Mouse (Mus musculus) limb, embryonic 13.5 days (tissue): Measurements from ENCODE around the gene Acvr1. TPM values are rescaled to one million over a fixed set of nuclear protein-coding genes. Genes with fewer than 3 reads are reported as not detected.

Experiments used
- ATAC-seq: fragments of 200-750 bp; cut with Nextera tagmentation; 2 replicates; pipeline ENCODE4 v1.8.0; 2017; ENCODE audit warnings: low read depth, moderate number of reproducible peaks, moderate TSS enrichment; ENCODE audit not compliant: low FRiP score
- H3K27ac ChIP-seq: fragments of 300-500 bp; sonication (generic); 2 replicates; pipeline ENCODE4 v1.5.1; 2015; ENCODE audit warnings: inconsistent platforms, mild to moderate bottlenecking, moderate library complexity
- H3K27me3 ChIP-seq: fragments of 300-500 bp; sonication (generic); 2 replicates; pipeline ENCODE4 v1.6.1; 2015; ENCODE audit warnings: mild to moderate bottlenecking, inconsistent platforms
- H3K36me3 ChIP-seq: fragments of 300-500 bp; sonication (generic); 2 replicates; pipeline ENCODE4 v1.6.1; 2015; ENCODE audit warnings: inconsistent platforms, mild to moderate bottlenecking, moderate library complexity
- H3K4me1 ChIP-seq: fragments of 300-500 bp; sonication (generic); 2 replicates; pipeline ENCODE4 v1.6.1; 2015; ENCODE audit warnings: inconsistent platforms
- H3K4me2 ChIP-seq: fragments of 300-500 bp; sonication (generic); replicated peaks from 2 replicates; pipeline ENCODE4 v1.6.1; 2015; ENCODE audit warnings: inconsistent platforms, mild to moderate bottlenecking, moderate library complexity
- H3K4me3 ChIP-seq: fragments of 300-500 bp; sonication (generic); 2 replicates; pipeline ENCODE4 v1.5.1; 2015; ENCODE audit warnings: moderate library complexity, mild to moderate bottlenecking, inconsistent platforms
- H3K9ac ChIP-seq: fragments of 300-500 bp; sonication (generic); 2 replicates; pipeline ENCODE4 v1.6.1; 2015; ENCODE audit warnings: mild to moderate bottlenecking, inconsistent platforms
- H3K9me3 ChIP-seq: fragments of 300-500 bp; sonication (generic); 2 replicates; pipeline ENCODE4 v1.6.1; 2016; ENCODE audit warnings: inconsistent platforms
- WGBS: fragments of 180-500 bp; shearing (Covaris S2); methylation state at CpG from one replicate; pipeline ENCODE4 v1.1.7; 2015; 5-methylcytosine and 5-hydroxymethylcytosine counted together
- polyA plus RNA-seq: library from polyadenylated mRNA; unstranded; fragments of >200 nt; fragmentation: Nextera tagmentation; extraction: Ambion mirVana; gene quantifications from 2 replicates; pipeline ENCODE4 v1.2.1, GENCODE M21; 2015

Gene Acvr1
- polyA plus RNA-seq, 1 experiment from 2014 or later, result 8.6 TPM

GRCm38 (mm10) chr2:58485152-58485551 lies 81.8 kb downstream of the Acvr1 start:
- ATAC-seq, result no peak
- H3K9ac ChIP-seq, result no peak overlapping the region
- peaks cover 8% of the 10 kb centered on the region; the same call in 1 of the 2 replicates for H3K36me3 ChIP-seq
- H3K27ac ChIP-seq, result no peak overlapping the region
- 34% methylated on average over 4 of the region's 4 CpGs for WGBS
- H3K4me1 ChIP-seq, result peaks cover 41% of the 10 kb centered on the region
- H3K9me3 ChIP-seq, result no peaks in the 10 kb centered on the region
- H3K4me3 ChIP-seq, result no peak overlapping the region
- H3K4me2 ChIP-seq, result no peak overlapping the region
- H3K27me3 ChIP-seq, result no peaks in the 10 kb centered on the region

DNA sequence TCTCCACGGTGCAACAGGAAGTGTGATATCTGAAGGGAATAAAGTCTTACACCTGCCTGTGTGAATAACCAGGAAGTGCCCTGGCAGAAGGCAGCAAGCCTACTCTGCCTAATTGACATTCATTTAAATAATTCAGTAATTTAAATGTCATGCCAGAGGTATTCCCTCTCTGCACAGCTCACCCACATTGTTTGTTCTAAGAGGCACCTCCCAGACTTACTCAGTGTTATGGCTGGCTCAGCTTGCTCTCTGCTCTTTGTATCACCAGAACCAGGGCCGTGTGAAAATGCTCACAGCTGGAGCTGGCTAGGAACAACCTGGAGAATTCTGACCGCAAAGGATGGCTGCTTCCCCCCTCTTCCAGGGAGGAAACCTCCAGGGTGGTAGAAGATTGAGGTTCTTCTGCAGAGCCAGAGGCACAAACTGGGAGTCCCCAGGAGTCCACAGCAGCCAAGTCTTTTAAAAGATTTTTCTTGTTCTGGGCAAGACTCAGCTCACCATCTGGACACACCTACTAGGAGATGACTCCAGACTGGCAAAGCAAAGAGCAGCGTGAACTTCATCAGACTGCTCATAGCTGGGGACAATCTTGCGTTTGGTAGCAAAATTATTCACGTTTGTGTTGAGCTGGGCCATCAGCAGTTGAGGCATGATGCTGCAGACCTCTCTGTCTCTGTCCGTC lies 82.5 kb downstream of the Acvr1 start:
- WGBS, result 57% methylated on average over 7 of the region's 7 CpGs
- Histone ChIP-seq H3K4me2 (no peak overlapping the region), H3K4me3 (no peak overlapping the region), H3K27ac (no peak overlapping the region), H3K27me3 (no peaks in the 10 kb centered on the region), H3K36me3 (peaks cover 3% of the 10 kb centered on the region; the same call in 1 of the 2 replicates), H3K9me3 (no peaks in the 10 kb centered on the region), H3K9ac (no peak overlapping the region), H3K4me1 (peaks cover 41% of the 10 kb centered on the region)
- ATAC-seq, result no peak

- no peak overlapping the region for H3K4me2 ChIP-seq
- ATAC-seq, result no peak
- no peaks in the 10 kb centered on the region for H3K27me3 ChIP-seq
- no peak overlapping the region for H3K9ac ChIP-seq
- 80% methylated on average over 9 of the region's 9 CpGs for WGBS
- no peak overlapping the region for H3K27ac ChIP-seq
- H3K36me3 ChIP-seq, result 0 out of 2 replicates have a peak, but pooled peaks cover 3% of the 10 kb centered on the region
- no peak overlapping the region for H3K4me3 ChIP-seq
- no peaks in the 10 kb centered on the region for H3K9me3 ChIP-seq
- H3K4me1 ChIP-seq, result peaks cover 25% of the 10 kb centered on the region
These were observed 85.4 kb downstream of the Acvr1 start for GRCm38 (mm10) chr2:58481450-58482100.

DNA sequence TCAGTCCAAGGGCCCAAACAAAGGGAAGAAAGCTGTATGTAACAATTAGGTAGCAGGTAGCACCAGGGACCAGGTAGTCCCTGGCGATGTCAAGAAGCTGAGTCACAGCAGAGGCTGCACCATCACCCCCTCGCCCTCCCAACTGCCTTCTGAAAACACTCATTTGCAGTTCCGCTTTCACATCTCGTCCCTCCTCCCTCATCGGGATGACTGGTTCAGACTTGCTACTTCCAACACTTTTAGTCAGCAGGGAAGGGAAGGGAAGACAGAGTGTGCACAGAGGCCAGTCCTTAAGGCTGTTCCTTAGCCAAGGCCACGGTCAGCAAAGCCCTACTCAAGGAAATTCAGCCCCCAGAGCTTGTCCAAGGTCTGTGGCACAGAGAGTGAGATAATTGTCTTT lies 86.2 kb downstream of the Acvr1 start:
- Histone ChIP-seq H3K4me3 (no peak overlapping the region), H3K4me2 (no peak overlapping the region), H3K4me1 (peaks cover 18% of the 10 kb centered on the region), H3K27me3 (no peaks in the 10 kb centered on the region), H3K36me3 (peaks cover 9% of the 10 kb centered on the region; the same call in 1 of the 2 replicates), H3K9me3 (no peaks in the 10 kb centered on the region), H3K9ac (no peak overlapping the region), H3K27ac (no peak overlapping the region)
- no peak for ATAC-seq
- WGBS, result 70% methylated on average over 6 of the region's 6 CpGs

- Histone ChIP-seq H3K36me3 (peaks cover 13% of the 10 kb centered on the region; the same call in 1 of the 2 replicates), H3K4me2 (no peak overlapping the region), H3K4me1 (peaks cover 7% of the 10 kb centered on the region), H3K27ac (no peak overlapping the region), H3K27me3 (no peaks in the 10 kb centered on the region), H3K9me3 (no peaks in the 10 kb centered on the region), H3K9ac (no peak overlapping the region), H3K4me3 (no peak overlapping the region)
- 70% methylated on average over 10 of the region's 10 CpGs for WGBS
- no peak for ATAC-seq
These were observed 87.4 kb downstream of the Acvr1 start for GRCm38 (mm10) chr2:58479536-58479935.

GRCm38 (mm10) chr2:58478144-58478543 lies 88.8 kb downstream of the Acvr1 start:
- WGBS, result 90% methylated on average over 4 of the region's 4 CpGs
- H3K4me3 ChIP-seq, result no peak overlapping the region
- H3K9me3 ChIP-seq, result no peaks in the 10 kb centered on the region
- peaks cover 25% of the 10 kb centered on the region for H3K36me3 ChIP-seq
- H3K4me2 ChIP-seq, result no peak overlapping the region
- no peak overlapping the region for H3K9ac ChIP-seq
- H3K4me1 ChIP-seq, result no peaks in the 10 kb centered on the region
- no peaks in the 10 kb centered on the region for H3K27me3 ChIP-seq
- H3K27ac ChIP-seq, result no peak overlapping the region
- ATAC-seq, result no peak

- ATAC-seq, result no peak
- WGBS, result 65% methylated on average over 12 of the region's 12 CpGs
These were observed 89.8 kb downstream of the Acvr1 start for GRCm38 (mm10) chr2:58476956-58477715.

GRCm38 (mm10) chr2:58475578-58475977 lies 91.4 kb downstream of the Acvr1 start:
- Histone ChIP-seq H3K36me3 (peaks cover 44% of the 10 kb centered on the region), H3K4me3 (no peak overlapping the region), H3K4me2 (no peak overlapping the region), H3K27me3 (no peaks in the 10 kb centered on the region), H3K27ac (no peak overlapping the region), H3K9me3 (no peaks in the 10 kb centered on the region), H3K9ac (no peak overlapping the region), H3K4me1 (no peaks in the 10 kb centered on the region)
- ATAC-seq, result no peak
- WGBS, result 66% methylated on average over 8 of the region's 8 CpGs

More at GRCm38 (mm10) chr2:58476956-58477715, 89.8 kb downstream of the Acvr1 start:
- no peak overlapping the region for H3K9ac ChIP-seq
- peaks cover 33% of the 10 kb centered on the region for H3K36me3 ChIP-seq
- H3K27ac ChIP-seq, result no peak overlapping the region
- H3K27me3 ChIP-seq, result no peaks in the 10 kb centered on the region
- no peaks in the 10 kb centered on the region for H3K9me3 ChIP-seq
- no peaks in the 10 kb centered on the region for H3K4me1 ChIP-seq
- no peak overlapping the region for H3K4me2 ChIP-seq
- no peak overlapping the region for H3K4me3 ChIP-seq

DNA sequence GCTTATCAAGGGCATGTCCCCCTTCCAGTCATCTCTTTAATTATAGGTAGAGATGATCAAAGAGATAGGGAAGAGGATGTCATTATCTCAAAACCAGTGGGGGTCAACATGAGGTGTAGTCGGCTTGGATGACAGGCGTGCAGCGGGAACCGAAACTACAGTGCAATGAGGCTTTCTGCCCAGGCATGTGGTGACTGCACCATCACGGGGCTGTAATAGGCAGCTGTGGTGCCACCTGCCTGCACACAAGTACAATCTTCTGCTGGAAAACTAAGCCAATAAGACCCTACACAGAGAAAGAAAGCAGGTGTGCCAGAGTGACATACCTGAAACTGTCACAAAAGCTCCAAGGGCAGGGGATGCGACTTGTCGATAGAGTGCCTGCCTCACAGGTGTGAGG lies 96.7 kb downstream of the Acvr1 start:
- Histone ChIP-seq H3K4me2 (no peak overlapping the region), H3K27me3 (no peaks in the 10 kb centered on the region), H3K9me3 (0 out of 2 replicates have a peak, but pooled peaks cover 7% of the 10 kb centered on the region), H3K4me1 (no peaks in the 10 kb centered on the region), H3K4me3 (no peak overlapping the region), H3K27ac (no peak overlapping the region), H3K36me3 (peaks cover 86% of the 10 kb centered on the region), H3K9ac (no peak overlapping the region)
- no peak for ATAC-seq
- 93% methylated on average over 7 of the region's 7 CpGs for WGBS

DNA sequence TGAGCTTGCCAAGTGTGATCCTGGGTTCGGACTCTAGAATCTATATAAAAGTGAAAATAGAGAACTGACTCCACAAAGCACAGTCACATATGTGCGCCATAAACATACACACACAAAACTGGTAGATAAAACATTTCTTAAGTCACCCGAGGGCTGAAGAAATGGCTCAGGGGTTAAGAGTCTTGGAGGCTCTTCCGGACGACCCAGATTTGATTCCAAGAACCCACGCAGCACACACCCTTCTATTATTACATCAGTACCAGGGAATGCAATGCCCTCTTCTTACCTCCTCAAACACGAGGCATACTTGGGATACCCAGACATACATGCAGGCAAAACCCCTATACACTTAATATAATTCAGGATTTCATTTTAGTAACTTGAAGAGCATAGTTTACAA lies 97.1 kb downstream of the Acvr1 start, which contains the start of gene Gm17409:
Gene Gm17409, plus strand, starts transcription at position 301 of the 400 bp plus-strand sequence.
- H3K36me3 ChIP-seq, result peaks cover 88% of the 10 kb centered on the region
- H3K4me2 ChIP-seq, result no peak within 1 kb of the TSS
- WGBS, result 89% methylated on average over 7 of the region's 7 CpGs
- no peaks in the 10 kb centered on the region for H3K4me1 ChIP-seq
- no peak within 1 kb of the TSS for H3K27ac ChIP-seq
- no peaks in the 10 kb centered on the region for H3K27me3 ChIP-seq
- H3K4me3 ChIP-seq, result no peak within 1 kb of the TSS
- 0 out of 2 replicates have a peak, but pooled peaks cover 7% of the 10 kb centered on the region for H3K9me3 ChIP-seq
- no peak for ATAC-seq
- H3K9ac ChIP-seq, result no peak within 1 kb of the TSS

GRCm38 (mm10) chr2:58458820-58459371 lies 108.1 kb downstream of the Acvr1 start:
- H3K9ac ChIP-seq, result no peak overlapping the region
- no peaks in the 10 kb centered on the region for H3K4me1 ChIP-seq
- H3K27ac ChIP-seq, result no peak overlapping the region
- ATAC-seq, result no peak
- no peaks in the 10 kb centered on the region for H3K27me3 ChIP-seq
- no peak overlapping the region for H3K4me2 ChIP-seq
- WGBS, result 86% methylated on average over 14 of the region's 14 CpGs
- H3K4me3 ChIP-seq, result no peak overlapping the region
- no peaks in the 10 kb centered on the region for H3K9me3 ChIP-seq
- peaks cover 66% of the 10 kb centered on the region for H3K36me3 ChIP-seq

DNA sequence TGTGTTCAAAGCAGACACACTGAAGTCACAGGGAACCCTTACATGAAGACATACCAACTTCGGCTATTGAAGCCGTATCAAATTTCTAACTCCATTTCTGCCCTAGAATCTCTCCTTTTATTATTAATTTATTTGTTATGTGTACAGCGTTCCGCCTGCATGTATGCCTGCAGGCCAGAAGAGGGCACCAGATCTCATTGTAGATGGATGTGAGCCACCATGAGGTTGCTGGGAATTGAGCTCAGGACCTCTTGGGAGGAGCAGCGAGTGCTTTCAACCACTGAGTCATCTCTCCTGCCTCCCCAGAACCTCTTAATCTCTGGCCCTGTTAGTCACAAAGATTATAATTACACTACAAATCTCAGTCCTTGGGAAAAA lies 109.5 kb downstream of the Acvr1 start:
- no peak overlapping the region for H3K4me3 ChIP-seq
- H3K36me3 ChIP-seq, result peaks cover 64% of the 10 kb centered on the region
- no peaks in the 10 kb centered on the region for H3K9me3 ChIP-seq
- WGBS, result 94% methylated on average over 5 of the region's 5 CpGs
- H3K9ac ChIP-seq, result no peak overlapping the region
- H3K4me1 ChIP-seq, result no peaks in the 10 kb centered on the region
- no peak overlapping the region for H3K27ac ChIP-seq
- no peak for ATAC-seq
- H3K4me2 ChIP-seq, result no peak overlapping the region
- no peaks in the 10 kb centered on the region for H3K27me3 ChIP-seq
